In the genomic region with DNA sequence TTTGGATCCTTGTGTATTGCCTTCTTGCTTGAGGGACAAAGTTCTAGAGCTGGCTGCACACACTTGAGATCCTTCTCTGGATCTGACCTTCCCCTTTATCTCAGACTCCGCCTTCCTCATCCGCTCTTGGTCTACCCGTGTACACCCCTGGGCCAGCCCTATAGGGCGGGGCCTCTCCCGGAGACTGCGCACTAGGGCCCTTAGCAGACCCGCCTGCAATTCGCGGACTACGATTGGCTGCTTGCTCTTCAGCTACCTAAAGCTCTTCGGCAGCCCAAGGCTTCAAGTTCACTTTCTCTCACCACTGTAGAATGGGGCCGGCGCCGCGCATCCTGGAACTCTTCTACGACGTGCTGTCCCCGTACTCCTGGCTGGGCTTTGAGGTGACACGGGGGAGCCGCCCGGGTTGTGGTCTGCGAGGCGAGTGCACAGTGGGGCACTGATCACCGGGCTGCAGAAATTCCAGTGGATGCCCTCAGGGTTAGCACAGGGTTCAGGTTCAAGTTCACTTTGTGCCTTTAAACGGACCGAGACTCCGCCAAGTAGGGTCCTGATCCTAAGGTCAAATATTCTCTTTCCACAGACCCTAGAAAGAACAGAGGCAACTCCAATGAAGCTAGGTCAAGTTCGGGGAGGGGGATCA, we compare ENCODE assay signal across 8 mouse cellular contexts. TPM values are rescaled to one million over a fixed set of nuclear protein-coding genes. Genes with fewer than 3 reads are reported as not detected.
DNase-seq lines count a peak whose midpoint lies in the region; ATAC-seq lines count a peak whose summit lies in the region.

TSS of gene Gstk1 (plus strand) at position 225 of the 643 bp plus-strand sequence.

- peaks cover 7% of the 10 kb centered on the region for H3K4me1 ChIP-seq in heart, embryonic 13.5 days
- H3K4me1 ChIP-seq in liver, embryonic 11.5 days (replicated peaks; ENCODE audit: control insufficient read depth, insufficient read depth, low read length): peaks cover 11% of the 10 kb centered on the region

- H3K36me3 ChIP-seq in heart, embryonic 13.5 days: no peaks in the 10 kb centered on the region
- H3K36me3 ChIP-seq in liver, embryonic 11.5 days (ENCODE audit: control insufficient read depth, insufficient read depth, low read length): no peaks in the 10 kb centered on the region
- no peaks in the 10 kb centered on the region for H3K36me3 ChIP-seq in splenic B cell, adult 2 months (ENCODE audit: control insufficient read depth, insufficient read depth, low read length, poor library complexity, severe bottlenecking)

- H3K9me3 ChIP-seq in heart, embryonic 13.5 days: no peaks in the 10 kb centered on the region
- H3K9me3 ChIP-seq in liver, embryonic 11.5 days (ENCODE audit: control insufficient read depth, low read length): no peaks in the 10 kb centered on the region

- WGBS in heart, embryonic 13.5 days: 2% methylated on average over 28 of the region's 28 CpGs
- 4% methylated on average over 28 of the region's 28 CpGs for WGBS in liver, embryonic 11.5 days

- ATAC-seq in heart, embryonic 13.5 days (ENCODE audit: extremely low read depth, insufficient number of reproducible peaks, low FRiP score, low TSS enrichment): peak; percentile 92
- ATAC-seq in liver, embryonic 11.5 days (replicated peaks; ENCODE audit: low FRiP score): peak; percentile 100

- DNase-seq in CD4-positive helper T cell, adult 2 months (ENCODE audit: low read depth, low spot score): peak; percentile 91
- DNase-seq in c-Kit-negative CD71-positive TER-119-positive erythroid progenitor cells, embryonic 14.5 days (ENCODE audit: low read depth, low spot score): peak; percentile 63
- peak; percentile 54 for DNase-seq in fibroblast of lung, adult 2 months (ENCODE audit: low read depth)
- peak; percentile 87 for DNase-seq in kidney, postnatal 10 days
- peak; percentile 81 for DNase-seq in liver, embryonic 11.5 days (ENCODE audit: low spot score)
- peak; percentile 92 for DNase-seq in naive thymus-derived CD4-positive, alpha-beta T cell, adult 2 months (ENCODE audit: low read depth)
- DNase-seq in splenic B cell, adult 2 months (ENCODE audit: low read depth, low spot score): peak; percentile 93

- H3K4me3 ChIP-seq in heart, embryonic 13.5 days: peak within 1 kb of the TSS; percentile 59
- H3K4me3 ChIP-seq in liver, embryonic 11.5 days (ENCODE audit: low read depth, low read length): peak within 1 kb of the TSS; percentile 57

- no peak within 1 kb of the TSS for H3K27ac ChIP-seq in heart, embryonic 13.5 days (replicated peaks)
- no peak within 1 kb of the TSS for H3K27ac ChIP-seq in liver, embryonic 11.5 days (ENCODE audit: low read depth, low read length)

- H3K4me2 ChIP-seq in heart, embryonic 13.5 days: peak within 1 kb of the TSS; percentile 86
- H3K4me2 ChIP-seq in liver, embryonic 11.5 days: peak within 1 kb of the TSS; percentile 94

- peaks cover 17% of the 10 kb centered on the region for H3K27me3 ChIP-seq in heart, embryonic 13.5 days (replicated peaks)
- H3K27me3 ChIP-seq in liver, embryonic 11.5 days (replicated peaks; ENCODE audit: control insufficient read depth, insufficient read depth, low read length): peaks cover 6% of the 10 kb centered on the region; the same call in 1 of the 2 replicates
- no peaks in the 10 kb centered on the region for H3K27me3 ChIP-seq in splenic B cell, adult 2 months (ENCODE audit: control insufficient read depth, insufficient read depth, low read length, poor library complexity, severe bottlenecking)

- peak within 1 kb of the TSS; percentile 78 for H3K9ac ChIP-seq in heart, embryonic 13.5 days
- peak within 1 kb of the TSS; percentile 62 for H3K9ac ChIP-seq in liver, embryonic 11.5 days (ENCODE audit: low read depth, low read length)

RNA-seq across cellular contexts. Expression of gene Gstk1, which starts in this region (rescaled TPM):
- 11.7 and 14.0 TPM in 2 replicates for polyA plus RNA-seq in heart, embryonic 13.5 days (2015; fragmentation: Nextera tagmentation; extraction: Ambion mirVana)
- 10.4 and 13.0 TPM in 2 replicates for polyA plus RNA-seq in liver, embryonic 11.5 days (2014; fragmentation: Nextera tagmentation; extraction: Ambion mirVana)
